Mouse (Mus musculus): Measurements from ENCODE around the gene Ptpn14. TPM values are rescaled to one million over a fixed set of nuclear protein-coding genes. Genes with fewer than 3 reads are reported as not detected.

Ptpn14 gene
- total RNA-seq, 2 experiments from 2014 or later: 13.2 to 13.9 TPM

DNA sequence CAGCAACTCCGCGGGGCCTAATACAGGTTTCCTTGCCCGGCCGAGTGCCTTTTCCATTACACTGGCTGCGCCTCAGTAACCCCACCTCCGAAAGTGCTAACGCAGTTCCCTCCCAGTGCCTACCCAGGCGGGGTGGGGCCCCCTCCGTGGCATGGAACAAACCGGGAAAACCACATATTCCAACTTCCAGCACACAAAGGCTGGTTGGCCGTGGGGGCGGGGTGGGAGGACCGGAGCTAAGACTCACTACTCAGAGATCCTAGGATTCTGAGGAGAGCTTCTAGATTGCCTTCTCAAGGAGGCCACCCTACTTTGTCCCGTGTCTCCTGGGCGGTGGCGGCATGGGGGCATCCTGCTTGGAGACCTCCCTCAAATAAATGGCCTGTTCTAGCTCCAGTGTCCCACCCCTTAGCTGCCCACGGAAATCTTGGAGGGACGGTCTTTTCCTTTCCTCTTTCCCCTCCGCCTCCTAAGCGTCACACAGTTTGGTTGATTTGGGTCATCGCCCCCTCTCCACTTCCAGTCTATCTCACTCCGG lies 653 bp upstream of the Ptpn14 start:
- no peak for DNase-seq (ENCODE audit: extremely low spot score in 1 of 2, low spot score in 2 of 2)
- H3K4me3 ChIP-seq: peak overlapping the region; percentile 57
- intact Hi-C loops (cut with DNase I): no loop called here
- H3K27ac ChIP-seq: peak overlapping the region; percentile 61
- no peak for TF ChIP-seq CTCF (IDR thresholded peaks at IDR 0.05)

DNA sequence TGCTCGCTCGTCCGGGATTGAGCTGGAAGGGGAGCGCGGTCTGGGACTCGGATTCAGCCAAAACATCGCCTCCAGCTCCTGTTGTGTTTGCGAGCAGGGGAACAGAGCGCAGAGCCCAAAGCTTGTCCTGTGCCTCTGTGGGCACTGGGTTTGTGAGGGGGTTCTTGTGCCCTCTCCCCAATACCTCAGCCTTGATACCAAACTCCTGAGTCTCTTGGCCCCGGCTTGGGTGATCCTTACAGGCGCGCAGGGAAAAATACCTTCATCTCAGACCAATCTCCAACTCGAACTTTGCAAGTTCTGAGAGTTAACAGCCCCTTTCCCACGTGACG lies 682 bp downstream of the Ptpn14 start:
- no peak for DNase-seq (ENCODE audit: extremely low spot score in 1 of 2, low spot score in 2 of 2)
- Histone ChIP-seq H3K4me3 (peak overlapping the region; percentile 57), H3K27ac (peak overlapping the region; percentile 61)
- no peak for TF ChIP-seq CTCF (IDR thresholded peaks at IDR 0.05)
- intact Hi-C loops (cut with DNase I): no loop called here

DNA sequence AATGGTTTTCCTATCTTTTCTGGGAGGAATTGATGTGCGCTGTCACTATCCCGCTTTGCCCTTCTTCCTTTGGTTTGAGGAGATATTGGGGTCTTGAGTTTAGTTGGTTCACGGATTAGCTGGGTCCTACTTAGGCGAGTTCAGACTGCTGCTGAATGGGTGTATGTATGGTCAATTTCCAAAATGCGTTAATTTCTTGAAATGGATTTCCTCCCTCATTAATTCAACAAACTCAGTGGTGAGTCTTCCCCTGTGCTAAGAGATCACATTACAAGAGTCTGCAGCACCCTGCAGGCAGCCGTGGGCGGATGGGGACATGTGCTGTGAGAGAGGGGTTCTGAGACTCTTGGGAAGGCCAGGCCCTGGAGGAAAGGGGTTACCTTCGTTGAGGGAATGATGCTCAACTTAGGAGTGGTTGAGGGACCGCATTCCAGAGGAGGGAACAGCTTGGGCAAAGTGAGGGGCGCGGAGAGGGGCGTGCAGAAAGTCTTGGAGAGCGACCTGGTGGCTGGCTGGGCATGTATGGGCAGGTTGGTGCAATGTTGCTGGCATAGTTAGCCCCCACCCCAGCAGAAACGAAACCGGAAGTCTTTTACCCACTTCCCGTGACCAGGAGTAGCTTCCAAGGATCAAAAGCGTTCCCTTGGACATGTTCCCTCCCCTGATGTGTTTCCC lies 1.2 kb downstream of the Ptpn14 start:
- TF ChIP-seq CTCF (IDR thresholded peaks at IDR 0.05): no peak
- intact Hi-C loops (cut with DNase I): no loop called here
- no peak overlapping the region for H3K27ac ChIP-seq
- H3K4me3 ChIP-seq: peak overlapping the region; percentile 57
- DNase-seq (ENCODE audit: extremely low spot score in 1 of 2, low spot score in 2 of 2): no peak

DNA sequence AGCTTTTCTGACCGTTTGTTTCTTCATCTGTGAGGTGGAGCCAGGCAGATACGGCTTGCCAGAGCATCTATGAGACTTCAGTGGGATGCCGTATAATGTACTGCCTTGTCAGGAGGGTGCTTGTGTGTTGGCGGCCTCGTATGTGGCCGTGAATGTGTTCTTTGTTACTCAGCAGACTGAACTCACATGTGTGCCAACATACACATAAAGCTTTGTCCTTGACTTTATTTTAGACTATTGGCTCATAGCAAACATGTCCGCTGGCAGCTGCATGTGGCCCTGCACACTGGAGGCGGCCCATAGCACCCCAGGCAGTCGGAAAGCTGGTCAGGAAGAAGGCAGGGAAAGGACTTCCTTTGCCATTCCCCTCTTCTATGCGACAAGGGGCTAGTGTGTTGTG lies 3.6 kb downstream of the Ptpn14 start:
- Histone ChIP-seq H3K27ac (no peak overlapping the region), H3K4me3 (no peak overlapping the region)
- intact Hi-C loops (cut with DNase I): no loop called here
- TF ChIP-seq CTCF (IDR thresholded peaks at IDR 0.05): no peak
- DNase-seq (ENCODE audit: extremely low spot score in 1 of 2, low spot score in 2 of 2): no peak

DNA sequence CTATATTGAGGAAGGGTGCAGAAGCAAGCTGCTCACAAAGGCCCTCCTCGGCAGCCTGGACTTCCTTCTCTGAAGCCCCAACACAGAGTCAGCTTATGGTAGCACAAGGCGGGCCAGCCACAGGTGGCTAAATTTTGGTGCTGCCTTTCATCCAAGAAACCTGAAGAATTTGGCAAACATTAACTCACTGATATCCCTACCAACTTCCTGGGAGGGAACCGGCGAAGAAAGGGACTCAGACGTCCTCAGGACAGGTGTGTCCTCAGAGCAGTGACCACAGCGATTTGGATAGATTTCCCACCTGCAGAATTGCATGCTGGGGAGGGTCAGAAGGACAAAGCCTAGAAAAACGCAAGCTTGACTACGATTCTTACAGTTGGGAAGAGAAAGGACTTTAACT lies 4.1 kb downstream of the Ptpn14 start:
- intact Hi-C loops (cut with DNase I): no loop called here
- DNase-seq (ENCODE audit: extremely low spot score in 1 of 2, low spot score in 2 of 2): no peak
- H3K4me3 ChIP-seq: no peak overlapping the region
- no peak overlapping the region for H3K27ac ChIP-seq
- TF ChIP-seq CTCF (IDR thresholded peaks at IDR 0.05): no peak

DNA sequence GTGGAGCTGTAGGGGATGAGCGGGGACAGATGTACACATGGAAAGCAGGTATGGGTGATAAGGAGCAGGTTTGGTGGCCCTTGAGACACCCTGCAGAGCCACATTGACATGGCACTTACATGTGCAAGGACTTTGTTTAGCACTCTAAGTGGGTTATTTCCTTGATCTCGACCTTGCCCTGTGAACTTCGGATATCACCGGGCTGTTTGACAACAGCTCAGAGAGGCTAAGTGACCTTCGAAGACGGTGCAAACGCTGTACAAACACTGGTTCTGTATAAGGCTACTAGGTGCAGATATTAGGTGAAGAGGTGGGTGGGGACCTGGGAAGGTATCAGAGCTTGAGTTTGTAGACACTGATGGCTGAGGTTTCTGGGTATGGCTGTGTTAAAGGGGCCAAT lies 12.0 kb downstream of the Ptpn14 start:
- intact Hi-C loops (cut with DNase I): no loop called here
- no peak for TF ChIP-seq CTCF (IDR thresholded peaks at IDR 0.05)
- DNase-seq (ENCODE audit: extremely low spot score in 1 of 2, low spot score in 2 of 2): no peak

DNA sequence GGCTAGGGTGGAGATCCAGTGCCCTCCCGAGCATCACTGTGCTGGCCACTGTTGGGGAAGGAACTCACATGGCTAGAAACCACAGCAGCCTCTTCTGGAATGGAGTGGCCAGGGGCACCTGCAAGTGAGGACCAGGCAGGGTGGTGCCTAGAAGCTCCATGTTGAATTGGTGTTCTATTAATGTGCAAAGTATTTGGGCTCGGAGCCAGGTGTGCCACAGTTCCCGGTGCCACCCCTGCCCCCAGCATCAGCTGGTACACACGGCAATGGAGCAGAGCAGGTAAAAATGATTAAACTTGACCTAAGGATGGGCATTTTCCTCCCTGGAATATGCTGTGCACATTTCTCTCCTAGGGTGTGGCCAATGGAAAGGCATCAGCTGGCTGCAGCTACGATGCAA lies 14.0 kb downstream of the Ptpn14 start:
- Histone ChIP-seq H3K4me3 (no peak overlapping the region), H3K27ac (no peak overlapping the region)
- no peak for TF ChIP-seq CTCF (IDR thresholded peaks at IDR 0.05)
- intact Hi-C loops (cut with DNase I): no loop called here
- DNase-seq (ENCODE audit: extremely low spot score in 1 of 2, low spot score in 2 of 2): no peak

More for the DNA sequence above, 12.0 kb downstream of the Ptpn14 start:
- no peak overlapping the region for H3K4me3 ChIP-seq
- H3K27ac ChIP-seq: no peak overlapping the region

DNA sequence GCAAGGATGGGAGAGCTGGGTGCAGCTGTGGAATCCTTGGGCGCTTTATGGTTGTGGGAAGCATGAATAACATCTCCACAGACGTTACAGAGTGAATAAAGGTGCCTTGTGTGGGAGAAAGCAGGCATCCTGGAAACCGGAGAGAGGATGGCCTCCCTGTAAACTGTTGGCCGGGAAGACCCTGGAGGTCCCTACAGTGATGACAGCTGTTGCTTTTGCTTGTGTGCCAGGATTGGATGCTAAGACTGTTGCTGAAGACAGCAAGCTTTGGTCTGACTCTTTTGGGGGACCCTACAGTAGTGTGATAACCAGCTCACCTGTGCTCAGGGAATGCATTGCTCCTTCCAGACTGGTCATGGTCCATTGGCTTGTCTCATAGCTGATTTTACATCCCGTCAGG lies 15.1 kb downstream of the Ptpn14 start:
- intact Hi-C loops (cut with DNase I): no loop called here
- Histone ChIP-seq H3K27ac (no peak overlapping the region), H3K4me3 (no peak overlapping the region)
- TF ChIP-seq CTCF (IDR thresholded peaks at IDR 0.05): no peak
- DNase-seq (ENCODE audit: extremely low spot score in 1 of 2, low spot score in 2 of 2): no peak

DNA sequence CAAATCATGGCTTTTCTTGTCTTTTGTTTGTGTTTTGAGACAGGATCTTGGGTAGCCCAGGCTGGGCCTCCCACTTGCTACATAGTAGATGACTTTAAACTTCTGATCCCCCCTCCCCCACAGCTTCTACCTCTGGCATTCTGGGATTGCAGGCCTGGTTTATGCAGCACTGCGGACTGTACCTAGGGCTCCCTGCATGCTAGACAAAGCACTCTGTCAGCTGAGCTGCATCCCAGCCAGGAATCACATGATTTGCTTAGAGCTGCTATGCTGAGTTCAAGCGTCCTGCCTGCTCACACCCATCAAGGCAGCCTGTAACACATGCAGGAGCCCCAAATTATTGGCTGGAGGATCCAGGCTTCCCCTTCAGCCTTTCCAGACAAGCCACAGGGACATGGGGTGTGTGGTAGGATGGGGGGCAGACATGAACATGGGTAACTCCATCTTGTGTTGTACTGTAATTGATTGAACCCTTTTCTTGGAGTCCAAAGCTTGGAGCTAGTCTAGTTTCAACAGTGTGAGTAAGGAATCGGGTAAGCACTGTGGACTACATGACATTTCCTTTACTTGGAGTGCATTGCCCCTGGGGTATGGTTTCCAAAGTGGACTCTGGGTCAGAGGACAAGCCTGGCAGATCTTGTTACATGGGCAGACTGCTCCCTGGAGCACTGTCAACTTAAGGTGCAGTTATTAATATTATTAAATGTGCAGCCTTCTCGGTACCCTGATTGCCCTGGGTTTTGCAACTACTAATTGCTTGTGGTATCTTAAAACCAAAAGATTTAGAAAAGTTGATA lies 17.0 kb downstream of the Ptpn14 start:
- Histone ChIP-seq H3K27ac (no peak overlapping the region), H3K4me3 (no peak overlapping the region)
- intact Hi-C loops (cut with DNase I): no loop called here
- no peak for DNase-seq (ENCODE audit: extremely low spot score in 1 of 2, low spot score in 2 of 2)
- TF ChIP-seq CTCF (IDR thresholded peaks at IDR 0.05): no peak

DNA sequence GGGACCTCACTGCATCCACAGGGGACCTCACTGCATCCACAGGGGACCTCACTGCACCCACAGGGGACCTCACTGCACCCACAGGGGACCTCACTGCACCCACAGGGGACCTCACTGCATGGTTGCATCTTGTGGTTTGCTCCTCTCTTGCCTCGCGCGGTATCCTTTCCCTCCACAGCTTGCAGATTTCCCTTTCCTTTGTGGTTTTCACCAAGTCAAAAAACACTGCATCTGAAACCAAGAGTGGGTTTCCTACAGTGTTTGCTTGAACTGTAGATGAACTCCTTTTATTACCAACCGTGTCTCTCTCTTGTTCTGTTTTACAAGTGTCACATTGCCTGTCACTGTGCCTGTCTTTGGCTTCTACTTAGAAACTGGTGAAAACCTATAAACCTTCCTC lies 18.5 kb downstream of the Ptpn14 start:
- no peak for TF ChIP-seq CTCF (IDR thresholded peaks at IDR 0.05)
- intact Hi-C loops (cut with DNase I): no loop called here
- no peak for DNase-seq (ENCODE audit: extremely low spot score in 1 of 2, low spot score in 2 of 2)
- H3K4me3 ChIP-seq: no peak overlapping the region
- H3K27ac ChIP-seq: no peak overlapping the region

DNA sequence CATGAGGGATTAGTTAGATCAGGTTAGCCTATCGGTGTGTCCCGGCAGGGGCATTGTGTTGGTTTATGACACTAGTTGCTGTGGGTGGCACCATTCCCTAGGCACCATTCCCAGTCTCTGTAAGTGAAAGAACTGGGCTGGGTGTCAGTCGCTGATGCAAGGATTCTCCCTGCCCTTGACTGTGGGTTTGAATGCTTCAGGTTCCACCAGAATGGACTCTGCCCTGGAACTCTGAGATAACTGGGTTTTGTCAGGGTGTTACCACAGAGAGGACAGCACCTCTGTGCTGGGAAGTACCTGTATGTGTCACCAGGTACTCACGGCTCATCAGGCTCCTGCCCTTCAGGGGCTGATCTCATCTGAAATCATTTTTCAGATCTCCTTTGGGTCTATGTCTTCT lies 21.7 kb downstream of the Ptpn14 start:
- Histone ChIP-seq H3K27ac (no peak overlapping the region), H3K4me3 (no peak overlapping the region)
- no peak for DNase-seq (ENCODE audit: extremely low spot score in 1 of 2, low spot score in 2 of 2)
- no peak for TF ChIP-seq CTCF (IDR thresholded peaks at IDR 0.05)
- intact Hi-C loops (cut with DNase I): no loop called here

DNA sequence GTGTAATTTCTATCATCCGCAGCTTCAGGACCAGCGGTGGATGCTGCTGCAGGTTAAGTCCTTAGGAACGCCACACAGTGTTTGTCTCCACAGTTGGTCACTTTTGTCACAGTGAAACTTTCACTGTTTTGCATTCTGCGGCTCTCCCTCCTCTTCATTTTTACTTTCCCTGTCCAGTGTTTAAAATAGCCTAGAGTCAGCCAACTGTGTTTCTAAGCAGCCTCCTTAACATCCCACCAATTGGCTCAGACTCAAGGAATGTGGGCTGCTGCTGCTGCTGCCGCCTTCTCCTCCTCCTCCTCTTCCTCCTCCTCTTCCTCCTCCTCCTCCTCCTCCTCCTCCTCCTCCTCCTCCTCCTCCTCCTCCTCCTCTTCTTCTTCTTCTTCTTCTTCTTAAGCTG lies 22.2 kb downstream of the Ptpn14 start:
- Histone ChIP-seq H3K27ac (no peak overlapping the region), H3K4me3 (no peak overlapping the region)
- intact Hi-C loops (cut with DNase I): no loop called here
- TF ChIP-seq CTCF (IDR thresholded peaks at IDR 0.05): no peak
- no peak for DNase-seq (ENCODE audit: extremely low spot score in 1 of 2, low spot score in 2 of 2)

DNA sequence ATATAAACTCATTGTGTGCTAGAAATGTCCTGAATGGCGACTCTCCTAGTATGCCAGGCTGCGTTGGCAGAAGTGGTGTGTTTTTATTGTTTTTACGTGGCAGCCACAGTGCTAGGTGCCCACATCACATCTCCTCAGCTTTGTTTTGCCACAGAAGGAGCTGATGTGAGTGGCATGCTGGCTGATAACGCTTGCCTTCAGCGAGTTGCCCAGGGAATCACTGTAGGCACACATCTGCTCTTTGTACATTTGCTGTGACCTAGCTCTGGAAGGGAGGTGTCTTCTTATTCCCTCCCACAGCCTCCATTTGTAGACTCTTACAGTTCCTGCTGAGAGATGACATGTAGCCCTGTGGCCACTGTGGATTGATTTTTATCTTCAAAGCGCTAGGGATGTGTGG lies 24.2 kb downstream of the Ptpn14 start:
- Histone ChIP-seq H3K27ac (no peak overlapping the region), H3K4me3 (no peak overlapping the region)
- no peak for DNase-seq (ENCODE audit: extremely low spot score in 1 of 2, low spot score in 2 of 2)
- no peak for TF ChIP-seq CTCF (IDR thresholded peaks at IDR 0.05)
- intact Hi-C loops (cut with DNase I): no loop called here
